Mouse (Mus musculus): ENCODE measurements around the gene Nme4.
"Not testable (repeated sequence)": the region's sequence is repeated elsewhere in the genome, so short reads cannot be mapped to it uniquely, and the experiment has no call there.

Nme4 gene

DNA sequence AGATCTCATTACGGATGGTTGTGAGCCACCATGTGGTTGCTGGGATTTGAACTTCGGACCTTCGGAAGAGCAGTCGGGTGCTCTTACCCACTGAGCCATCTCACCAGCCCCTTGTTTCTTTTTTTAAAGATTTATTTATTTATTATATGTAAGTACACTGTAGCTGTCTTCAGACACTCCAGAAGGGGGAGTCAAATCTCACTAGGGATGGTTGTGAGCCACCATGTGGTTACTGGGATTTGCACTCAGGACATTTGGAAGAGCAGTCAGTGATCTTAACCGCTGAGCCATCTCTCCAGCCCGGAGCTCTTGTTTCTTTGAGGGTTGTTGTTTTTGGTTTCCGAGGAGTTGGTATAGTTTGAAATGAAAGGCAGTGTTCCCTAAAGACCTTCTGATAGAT is 19.1 kb upstream of the Nme4 start:
- DNase-seq (ENCODE audit: low read depth in 1 of 2, low spot score in 2 of 2): not testable (repeated sequence)

GRCm38 (mm10) chr17:26114061-26114460 is 18.7 kb upstream of the Nme4 start:
- DNase-seq (ENCODE audit: low read depth in 1 of 2, low spot score in 2 of 2): no peak

GRCm38 (mm10) chr17:26113181-26113948 is 18.0 kb upstream of the Nme4 start, which contains the start of gene Tmem8:
Gene Tmem8 (plus strand): TSS chr17:26113299.
- DNase-seq (ENCODE audit: low read depth in 1 of 2, low spot score in 2 of 2): peak in 1 of 2 experiments; percentile 59

GRCm38 (mm10) chr17:26112751-26113150 is 17.3 kb upstream of the Nme4 start:
- DNase-seq (ENCODE audit: low read depth in 1 of 2, low spot score in 2 of 2): no peak

GRCm38 (mm10) chr17:26111722-26112121 is 16.3 kb upstream of the Nme4 start:
- no peak for DNase-seq (ENCODE audit: low read depth in 1 of 2, low spot score in 2 of 2)

DNA sequence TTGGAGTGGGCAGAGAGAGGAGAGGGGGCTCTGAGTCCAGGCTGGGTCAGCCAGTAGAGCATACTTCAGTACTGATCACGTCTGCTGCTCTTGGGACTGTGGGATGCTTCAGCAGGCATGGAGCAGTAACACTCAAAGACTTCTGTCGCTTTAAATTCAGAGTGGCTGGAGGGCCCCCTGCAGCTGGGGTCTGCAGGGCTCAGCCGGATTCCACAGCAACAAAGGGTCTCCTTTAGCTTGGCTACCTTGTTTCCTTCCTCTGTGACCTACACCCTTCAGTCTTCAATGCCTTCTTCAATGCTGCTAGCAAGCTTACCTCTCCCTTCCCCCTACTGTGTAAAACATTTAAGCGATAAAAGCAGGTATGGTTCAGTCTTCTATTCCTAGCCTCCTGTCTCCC is 15.6 kb upstream of the Nme4 start:
- no peak for DNase-seq (ENCODE audit: low read depth in 1 of 2, low spot score in 2 of 2)

GRCm38 (mm10) chr17:26110156-26110555 is 14.8 kb upstream of the Nme4 start:
- no peak for DNase-seq (ENCODE audit: low read depth in 1 of 2, low spot score in 2 of 2)

GRCm38 (mm10) chr17:26105619-26106018 is 10.2 kb upstream of the Nme4 start:
- no peak for DNase-seq (ENCODE audit: low read depth in 1 of 2, low spot score in 2 of 2)

GRCm38 (mm10) chr17:26101478-26101877 is 6.1 kb upstream of the Nme4 start:
- DNase-seq (ENCODE audit: low read depth in 1 of 2, low spot score in 2 of 2): no peak

GRCm38 (mm10) chr17:26100166-26100565 is 4.8 kb upstream of the Nme4 start:
- DNase-seq (ENCODE audit: low read depth in 1 of 2, low spot score in 2 of 2): no peak

DNA sequence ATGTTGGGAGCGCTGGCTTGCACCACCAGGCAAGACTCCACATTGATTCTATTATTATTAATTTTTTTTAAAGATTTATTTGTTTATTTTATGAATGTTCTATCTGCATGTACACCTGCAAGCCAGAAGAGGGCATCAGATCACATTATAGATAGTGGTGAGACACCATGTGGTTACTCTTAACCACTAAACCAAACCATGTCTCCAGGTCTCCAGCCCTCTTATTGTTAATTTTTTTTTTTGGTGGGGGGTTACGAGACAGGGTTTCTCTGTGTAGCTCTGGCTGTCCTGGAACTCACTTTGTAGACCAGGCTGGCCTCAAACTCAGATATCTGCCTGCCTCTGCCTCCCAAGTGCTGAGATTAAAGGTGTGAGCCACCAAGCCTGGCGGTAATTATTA is 3.9 kb upstream of the Nme4 start:
- DNase-seq (ENCODE audit: low read depth in 1 of 2, low spot score in 2 of 2): not testable (repeated sequence)

DNA sequence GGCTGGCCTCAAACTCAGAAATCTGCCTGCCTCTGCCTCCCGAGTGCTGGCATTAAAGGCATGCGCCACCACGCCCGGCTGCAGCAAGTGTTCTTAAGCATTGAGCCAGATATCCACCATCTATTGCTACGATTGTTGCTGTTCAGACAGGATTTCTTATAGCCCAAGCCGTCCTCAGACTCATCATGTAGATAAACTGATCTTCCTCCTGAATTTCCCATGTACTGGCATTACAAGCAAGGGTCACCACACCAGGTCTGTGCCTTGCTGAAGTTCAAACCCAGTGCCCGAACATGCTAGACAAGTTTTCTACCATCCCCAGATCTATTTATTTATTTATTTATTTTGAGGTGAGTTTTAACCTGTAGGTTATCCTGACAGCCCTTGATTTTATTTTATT is 3.1 kb upstream of the Nme4 start:
- no peak for DNase-seq (ENCODE audit: low read depth in 1 of 2, low spot score in 2 of 2)

GRCm38 (mm10) chr17:26094531-26095110 is 781 bp downstream of the Nme4 start:
- DNase-seq (ENCODE audit: low read depth in 1 of 2, low spot score in 2 of 2): no peak

- DNase-seq (ENCODE audit: low read depth in 1 of 2, low spot score in 2 of 2): peak; percentile 48 to 63
These were observed 5.3 kb downstream of the Nme4 start, which contains the start of gene Decr2 for GRCm38 (mm10) chr17:26089905-26090632. Gene Decr2 (minus strand): TSS chr17:26090337.

DNA sequence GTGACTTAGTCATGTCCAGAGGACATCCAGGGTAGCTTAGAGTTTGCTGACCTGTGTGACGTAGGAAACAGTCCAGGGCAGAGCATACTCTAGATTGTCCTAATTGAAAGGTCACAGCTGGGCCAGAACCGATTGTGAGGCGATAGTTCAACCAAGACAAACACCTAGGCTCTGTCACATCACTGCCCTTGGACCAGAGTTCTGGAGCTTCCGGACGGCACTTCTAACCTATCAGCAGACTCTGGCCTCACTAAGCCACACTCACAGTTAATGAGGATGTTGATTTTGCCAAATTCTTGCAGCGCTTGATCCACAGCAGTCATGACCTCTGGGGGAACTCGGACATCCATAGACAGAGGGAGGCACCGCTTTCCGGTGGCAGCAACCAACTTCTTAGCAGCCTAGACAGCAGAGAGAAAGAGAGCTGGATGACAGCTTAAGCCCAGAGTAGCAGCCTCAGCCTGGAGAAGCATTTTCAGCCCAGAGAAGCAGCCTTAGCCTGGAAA is 8.3 kb downstream of the Nme4 start:
- DNase-seq (ENCODE audit: low read depth in 1 of 2, low spot score in 2 of 2): no peak

- DNase-seq (ENCODE audit: low read depth in 1 of 2, low spot score in 2 of 2): no peak
These were observed 14.5 kb downstream of the Nme4 start for GRCm38 (mm10) chr17:26080867-26081266.

- no peak for DNase-seq (ENCODE audit: low read depth in 1 of 2, low spot score in 2 of 2)
These were observed 16.6 kb downstream of the Nme4 start for GRCm38 (mm10) chr17:26078851-26079250.

DNA sequence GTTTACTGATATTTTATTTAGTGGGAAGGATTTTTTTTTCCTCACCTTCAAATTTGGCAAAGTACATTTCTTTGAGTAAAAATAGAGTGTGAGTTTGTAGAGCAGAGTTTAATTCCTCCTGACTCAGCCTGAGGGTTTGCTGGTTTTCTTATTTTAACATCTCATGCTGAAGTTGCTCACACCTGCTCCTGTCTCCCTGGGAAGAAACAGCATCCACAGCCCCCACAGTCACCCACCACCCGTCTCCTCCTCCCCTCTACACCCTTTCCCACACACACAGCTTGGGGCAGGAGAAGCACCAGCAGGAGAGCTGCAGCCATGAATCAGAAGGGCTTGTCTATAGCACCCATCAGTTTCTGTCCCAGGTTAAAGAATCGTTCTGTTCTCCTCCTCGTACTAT is 20.2 kb downstream of the Nme4 start:
- no peak for DNase-seq (ENCODE audit: low read depth in 1 of 2, low spot score in 2 of 2)

- no peak for DNase-seq (ENCODE audit: low read depth in 1 of 2, low spot score in 2 of 2)
These were observed 25.3 kb downstream of the Nme4 start for GRCm38 (mm10) chr17:26070136-26070535.

- peak in 1 of 2 experiments; percentile 21 for DNase-seq (ENCODE audit: low read depth in 1 of 2, low spot score in 2 of 2)
These were observed 26.3 kb downstream of the Nme4 start, which contains the start of gene Rab11fip3 for GRCm38 (mm10) chr17:26068831-26069739. Gene Rab11fip3 (minus strand): TSS chr17:26069555.

All from monocyte, adult 2 months (primary cell).